Mouse (Mus musculus): ENCODE data around the gene Cntnap5a.

DNA sequence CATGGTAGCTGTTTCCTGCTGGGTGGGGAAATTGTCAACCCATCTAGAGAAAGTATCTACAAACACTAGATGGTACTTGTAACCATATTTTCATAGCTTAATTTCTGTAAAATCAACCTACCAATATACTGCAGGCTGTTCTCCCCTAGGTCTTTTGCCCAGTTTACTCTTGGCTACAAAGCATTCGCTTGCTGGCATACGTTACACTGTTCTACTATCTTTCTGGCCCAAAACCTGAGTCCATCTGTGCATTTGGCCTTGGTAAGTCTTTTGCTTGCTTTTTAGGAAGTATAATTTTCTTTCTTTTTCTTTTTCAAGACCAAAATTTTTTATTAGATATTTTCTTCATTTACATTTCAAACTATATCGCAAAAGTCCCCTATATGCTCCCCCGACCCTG is 686.3 kb downstream of the Cntnap5a start:
- TF ChIP-seq CTCF (conservative IDR thresholded peaks at IDR 0.05 in 1 of 2, IDR thresholded peaks at IDR 0.05 in 1 of 2; ENCODE audit: low read depth in 2 of 2, low read length in 2 of 2) (no peak), TCF12 (IDR thresholded peaks at IDR 0.05; ENCODE audit: low read depth, low read length) (no peak), POLR2A (IDR thresholded peaks at IDR 0.05; ENCODE audit: low read depth, low read length) (no peak), TBP (conservative IDR thresholded peaks at IDR 0.05; ENCODE audit: low read depth, low read length) (no peak)
